ENCODE assay signal across 8 mouse cellular contexts in genomic region chr7:35585191-35586054, GRCm38 (mm10). TPM values are rescaled to one million over a fixed set of nuclear protein-coding genes. Genes with fewer than 3 reads are reported as not detected.
DNase-seq lines count a peak whose midpoint lies in the region; ATAC-seq and TF ChIP-seq lines count a peak whose summit lies in the region.

TSS of gene Rgs9bp (minus strand) at chr7:35585582.

- H3K27ac ChIP-seq in brown adipose tissue, adult 24 weeks (replicated peaks; ENCODE audit: low read depth, low read length) = peak within 1 kb of the TSS; percentile 39; the same call in 1 of the 2 replicates
- H3K27ac ChIP-seq in forebrain, embryonic 16.5 days (ENCODE audit: low read length) = peak within 1 kb of the TSS; percentile 37; the same call in 1 of the 2 replicates
- peak within 1 kb of the TSS; percentile 66 for H3K27ac ChIP-seq in hindbrain, embryonic 16.5 days (ENCODE audit: low read depth, low read length)
- H3K27ac ChIP-seq in liver, embryonic 13.5 days = peak within 1 kb of the TSS; percentile 87

- H3K9ac ChIP-seq in forebrain, embryonic 16.5 days (replicated peaks; ENCODE audit: low read depth, low read length) = peak within 1 kb of the TSS; percentile 70
- peak within 1 kb of the TSS; percentile 77 for H3K9ac ChIP-seq in hindbrain, embryonic 16.5 days (ENCODE audit: low read depth, low read length)
- H3K9ac ChIP-seq in liver, embryonic 13.5 days = peak within 1 kb of the TSS; percentile 94

- peaks cover 15% of the 10 kb centered on the region; the same call in 1 of the 2 replicates for H3K27me3 ChIP-seq in G1E (ENCODE audit: insufficient read depth, low read length)
- peaks cover 28% of the 10 kb centered on the region for H3K27me3 ChIP-seq in forebrain, embryonic 16.5 days (replicated peaks; ENCODE audit: control insufficient read depth, insufficient read depth, low read length)
- H3K27me3 ChIP-seq in hindbrain, embryonic 16.5 days (replicated peaks; ENCODE audit: control insufficient read depth, insufficient read depth, low read length) = peaks cover 20% of the 10 kb centered on the region
- H3K27me3 ChIP-seq in liver, embryonic 13.5 days = peaks cover 49% of the 10 kb centered on the region

- no peaks in the 10 kb centered on the region; the same call in 1 of the 2 replicates for H3K9me3 ChIP-seq in G1E (replicated peaks)
- no peaks in the 10 kb centered on the region for H3K9me3 ChIP-seq in forebrain, embryonic 16.5 days (ENCODE audit: control insufficient read depth, low read length)
- no peaks in the 10 kb centered on the region for H3K9me3 ChIP-seq in hindbrain, embryonic 16.5 days (ENCODE audit: control insufficient read depth, low read length)
- H3K9me3 ChIP-seq in liver, embryonic 13.5 days (replicated peaks) = no peaks in the 10 kb centered on the region

- peak within 1 kb of the TSS; percentile 99 for H3K4me2 ChIP-seq in forebrain, embryonic 16.5 days (ENCODE audit: low read length)
- H3K4me2 ChIP-seq in hindbrain, embryonic 16.5 days (ENCODE audit: low read length) = peak within 1 kb of the TSS; percentile 100
- peak within 1 kb of the TSS; percentile 98 for H3K4me2 ChIP-seq in liver, embryonic 13.5 days

- peaks cover 66% of the 10 kb centered on the region for H3K4me1 ChIP-seq in G1E (ENCODE audit: insufficient read depth, low read depth, low read length)
- H3K4me1 ChIP-seq in brown adipose tissue, adult 24 weeks (ENCODE audit: control insufficient read depth, insufficient read depth, insufficient read length, low read length) = peaks cover 8% of the 10 kb centered on the region; the same call in 1 of the 2 replicates
- peaks cover 41% of the 10 kb centered on the region for H3K4me1 ChIP-seq in forebrain, embryonic 16.5 days (replicated peaks; ENCODE audit: control insufficient read depth, insufficient read depth, low read length)
- peaks cover 19% of the 10 kb centered on the region for H3K4me1 ChIP-seq in hindbrain, embryonic 16.5 days (ENCODE audit: control insufficient read depth, insufficient read depth, low read depth, low read length)
- H3K4me1 ChIP-seq in liver, embryonic 13.5 days (replicated peaks) = peaks cover 62% of the 10 kb centered on the region

- peaks cover 24% of the 10 kb centered on the region for H3K36me3 ChIP-seq in G1E (replicated peaks)
- H3K36me3 ChIP-seq in forebrain, embryonic 16.5 days (ENCODE audit: control insufficient read depth, insufficient read depth) = no peaks in the 10 kb centered on the region
- no peaks in the 10 kb centered on the region for H3K36me3 ChIP-seq in hindbrain, embryonic 16.5 days (ENCODE audit: control insufficient read depth, insufficient read depth, low read length)
- no peaks in the 10 kb centered on the region for H3K36me3 ChIP-seq in liver, embryonic 13.5 days

- ATAC-seq in G1E (ENCODE audit: extremely low read depth, insufficient number of reproducible peaks, low FRiP score, poor library complexity, severe bottlenecking) = 0 out of 2 replicates have a peak, but pooled peaks have one; percentile 6
- ATAC-seq in forebrain, embryonic 16.5 days = peak; percentile 62
- peak; percentile 79; the same call in 1 of the 2 replicates for ATAC-seq in hindbrain, embryonic 16.5 days
- peak; percentile 30 for ATAC-seq in liver, embryonic 13.5 days (ENCODE audit: low read depth)

- no peak for TF ChIP-seq CTCF in G1E (IDR thresholded peaks at IDR 0.05; ENCODE audit: low read depth, low read length)

- DNase-seq in G1E (ENCODE audit: low spot score) = peak; percentile 82
- peak; percentile 32 for DNase-seq in liver, embryonic 13.5 days
- peak; percentile 78 for DNase-seq in naive thymus-derived CD4-positive, alpha-beta T cell, adult 2 months (ENCODE audit: low read depth)
- DNase-seq in thymus, adult 18-20 months = peak; percentile 39
- no peak for DNase-seq in frontal cortex, postnatal 36 days (ENCODE audit: low spot score in 2 of 2)

- under 1% methylated on average over 45 of the region's 45 CpGs for WGBS in forebrain, embryonic 16.5 days
- WGBS in hindbrain, embryonic 16.5 days = 1% methylated on average over 33 of the region's 45 CpGs
- WGBS in liver, embryonic 13.5 days (ENCODE audit: insufficient replicate concordance) = under 1% methylated on average over 45 of the region's 45 CpGs

- peak within 1 kb of the TSS; percentile 95 for H3K4me3 ChIP-seq in G1E (ENCODE audit: low read depth, low read length)
- H3K4me3 ChIP-seq in brown adipose tissue, adult 24 weeks (ENCODE audit: insufficient read depth, low read depth, low read length) = peak within 1 kb of the TSS; percentile 77
- peak within 1 kb of the TSS; percentile 77 for H3K4me3 ChIP-seq in forebrain, embryonic 16.5 days (replicated peaks; ENCODE audit: low read length)
- peak within 1 kb of the TSS; percentile 65 for H3K4me3 ChIP-seq in hindbrain, embryonic 16.5 days (ENCODE audit: low read length)
- peak within 1 kb of the TSS; percentile 91 for H3K4me3 ChIP-seq in liver, embryonic 13.5 days (replicated peaks)

RNA-seq across cellular contexts. Expression of gene Rgs9bp, which starts in this region (rescaled TPM):
- 6.4 and 6.9 TPM in 2 replicates for total RNA-seq in G1E (2014; fragmentation: Nextera tagmentation)
- total RNA-seq in G1E (2017) = 14.6 and 16.3 TPM in 2 replicates
- 0.54 and 0.59 TPM in 2 replicates for polyA plus RNA-seq in G1E (2012)
- polyA plus RNA-seq in brown adipose tissue, adult 24 weeks (2012; ENCODE audit: insufficient read depth, insufficient read length, missing spikeins) = 0.16 TPM in 1 of 2 replicates, not detected in the other
- polyA plus RNA-seq in forebrain, embryonic 16.5 days (2015; fragmentation: Nextera tagmentation; extraction: Ambion mirVana) = 0.11 and 0.22 TPM in 2 replicates
- 0.07 and 0.10 TPM in 2 replicates for polyA plus RNA-seq in hindbrain, embryonic 16.5 days (2015; fragmentation: Nextera tagmentation; extraction: Ambion mirVana)
- 0.03 and 0.05 TPM in 2 replicates for polyA plus RNA-seq in liver, embryonic 13.5 days (2015; fragmentation: Nextera tagmentation; extraction: Ambion mirVana)

Comparison
In these comparisons a context has a peak if more than half of its experiments do, and no peak if none do; other contexts are left out.
1. Peak in ATAC-seq, H3K4me3 ChIP-seq, H3K27ac ChIP-seq, H3K9ac ChIP-seq and H3K4me2 ChIP-seq in forebrain, embryonic 16.5 days; RNA of the gene not detected or under 1 TPM.
2. Peak in ATAC-seq, H3K4me3 ChIP-seq, H3K27ac ChIP-seq, H3K9ac ChIP-seq and H3K4me2 ChIP-seq in hindbrain, embryonic 16.5 days; RNA of the gene not detected or under 1 TPM.
3. Peak in DNase-seq, ATAC-seq, H3K4me3 ChIP-seq, H3K27ac ChIP-seq, H3K9ac ChIP-seq and H3K4me2 ChIP-seq in liver, embryonic 13.5 days; RNA of the gene not detected or under 1 TPM.
4. ATAC-seq: peak in every context shown above with its lines; median percentile 79 in hindbrain, embryonic 16.5 days; 62 in forebrain, embryonic 16.5 days; 30 in liver, embryonic 13.5 days; 6 in G1E.
5. DNase-seq: peak in G1E (single experiment), naive thymus-derived CD4-positive, alpha-beta T cell, adult 2 months (single experiment) and thymus, adult 18-20 months (2 of 2); none in frontal cortex, postnatal 36 days (0 of 2).
6. H3K27ac ChIP-seq: peak in every context shown above with its lines; median percentile 87 in liver, embryonic 13.5 days; 66 in hindbrain, embryonic 16.5 days; 39 in brown adipose tissue, adult 24 weeks; 37 in forebrain, embryonic 16.5 days.
7. Peak in every context shown above with its lines, with median percentiles within 50 percentile points of each other: H3K4me3 ChIP-seq, H3K4me2 ChIP-seq and H3K9ac ChIP-seq.